Mouse (Mus musculus): ENCODE measurements around the gene Gm17268. TPM values are rescaled to one million over a fixed set of nuclear protein-coding genes. Genes with fewer than 3 reads are reported as not detected.

Gene Gm17268
- polyA plus RNA-seq, 1 experiment = not detected

Other genes with a start within 250 kb of the Gm17268 start
- not detected in 2 replicates for gene 5530401A14Rik, start 177.9 kb downstream of the Gm17268 start, polyA plus RNA-seq (2012; rRNA removed)
- 1.2 and 1.5 TPM in 2 replicates for gene Asic2, start 70.1 kb downstream of the Gm17268 start, polyA plus RNA-seq (2012; rRNA removed)
- 6.3 and 6.4 TPM in 2 replicates for gene Ccl2, start 3.0 kb downstream of the Gm17268 start, polyA plus RNA-seq (2012; rRNA removed)
- gene Ccl7, start 7.2 kb upstream of the Gm17268 start, polyA plus RNA-seq (2012; rRNA removed) = 4.5 and 6.0 TPM in 2 replicates
- gene Ccl11, start 19.3 kb upstream of the Gm17268 start, polyA plus RNA-seq (2012; rRNA removed) = 29.1 and 31.1 TPM in 2 replicates
- gene Ccl12, start 63.3 kb upstream of the Gm17268 start, polyA plus RNA-seq (2012; rRNA removed) = 14.1 and 21.5 TPM in 2 replicates
- gene Ccl8, start 76.6 kb upstream of the Gm17268 start, polyA plus RNA-seq (2012; rRNA removed) = 42.3 and 62.3 TPM in 2 replicates

Measured in urinary bladder, adult 2 months (tissue).